Mouse (Mus musculus) MEL (cell line): ENCODE data around the gene Dolpp1. TPM values are rescaled to one million over a fixed set of nuclear protein-coding genes. Genes with fewer than 3 reads are reported as not detected.

Source experiments
- DNase-seq: peaks from one replicate; pipeline ENCODE4 v3.0.0; 2011; ENCODE audit warnings: low read depth, low spot score
- H3K27ac ChIP-seq: 2 replicates; pipeline ENCODE4 v1.5.1; 2012; ENCODE audit warnings: low read depth, mild to moderate bottlenecking, control low read depth, low read length, moderate library complexity; ENCODE audit not compliant: control insufficient read depth
- H3K27me3 ChIP-seq, 2 experiments: fragments of 150-350 bp in 1 of 2; sonication (generic) in 1 of 2; 2 replicates each; pipeline ENCODE4 v1.6.1; 2012; ENCODE audit warnings: low read length in 2 of 2, mild to moderate bottlenecking in 2 of 2, improper control_type of control experiment in 1 of 2, moderate library complexity in 1 of 2; ENCODE audit not compliant: insufficient read depth in 2 of 2, control insufficient read depth in 1 of 2
- H3K36me3 ChIP-seq, 2 experiments: 2 replicates each; pipeline ENCODE4 v1.6.1; 2012 to 2014; ENCODE audit warnings: low read length in 2 of 2, improper control_type of control experiment in 1 of 2, inconsistent platforms in 1 of 2, mild to moderate bottlenecking in 1 of 2; ENCODE audit not compliant: insufficient read depth in 2 of 2, control insufficient read depth in 1 of 2
- H3K4me1 ChIP-seq, 2 experiments: fragments of 150-350 bp in 1 of 2; sonication (generic) in 1 of 2; 2 replicates each; pipeline ENCODE4 v1.6.1; 2012; ENCODE audit warnings: low read length in 2 of 2, improper control_type of control experiment in 1 of 2, mild to moderate bottlenecking in 1 of 2; ENCODE audit not compliant: insufficient read depth in 2 of 2, control insufficient read depth in 1 of 2
- H3K4me3 ChIP-seq, 2 experiments: fragments of 150-350 bp in 1 of 2; sonication (generic) in 1 of 2; 2 replicates each; pipeline ENCODE4 v1.5.1; 2012; ENCODE audit warnings: low read depth in 2 of 2, low read length in 2 of 2, mild to moderate bottlenecking in 2 of 2, moderate library complexity in 2 of 2, control low read depth in 1 of 2, improper control_type of control experiment in 1 of 2; ENCODE audit not compliant: control insufficient read depth in 1 of 2, insufficient read depth in 1 of 2
- H3K79me2 ChIP-seq: 2 replicates; pipeline ENCODE4 v1.6.1; 2012; ENCODE audit warnings: mild to moderate bottlenecking, low read length, moderate library complexity; ENCODE audit not compliant: control insufficient read depth, poor library complexity, insufficient read depth
- H3K9ac ChIP-seq: 2 replicates; pipeline ENCODE4 v1.6.1; 2012; ENCODE audit warnings: low read depth, mild to moderate bottlenecking, control low read depth, low read length, moderate library complexity; ENCODE audit not compliant: control insufficient read depth, poor library complexity, severe bottlenecking
- H3K9me3 ChIP-seq: fragments of 150-350 bp; sonication (generic); replicated peaks from 2 replicates; pipeline ENCODE4 v1.6.1; 2012; ENCODE audit warnings: mild to moderate bottlenecking, low read length, improper control_type of control experiment, moderate library complexity; ENCODE audit not compliant: insufficient read depth
- CHD1 ChIP-seq: IDR thresholded peaks from 2 replicates; pipeline ENCODE4 v1.6.1; 2012; ENCODE audit warnings: low read depth, mild to moderate bottlenecking, inconsistent platforms, low read length, improper control_type of control experiment
- CTCF ChIP-seq, 3 experiments: IDR thresholded peaks in 2 of 3; conservative IDR thresholded peaks in 1 of 3; 2 replicates each; pipeline ENCODE4 v1.5.1; 2011 to 2012; ENCODE audit warnings: low read length in 3 of 3, low read depth in 2 of 3, mild to moderate bottlenecking in 2 of 3, improper control_type of control experiment in 1 of 3, inconsistent platforms in 1 of 3, mixed read lengths in 1 of 3, moderate library complexity in 1 of 3; ENCODE audit not compliant: control insufficient read depth in 1 of 3, insufficient read depth in 1 of 3, poor library complexity in 1 of 3, severe bottlenecking in 1 of 3
- E2F4 ChIP-seq: IDR thresholded peaks from 2 replicates; pipeline ENCODE4 v1.6.1; 2011; ENCODE audit warnings: low read depth, low read length, improper control_type of control experiment, borderline replicate concordance
- ELF1 ChIP-seq: IDR thresholded peaks from 2 replicates; pipeline ENCODE4 v1.6.1; 2014; ENCODE audit warnings: low read depth, mild to moderate bottlenecking, inconsistent platforms, low read length, improper control_type of control experiment, moderate library complexity
- ETS1 ChIP-seq: IDR thresholded peaks from 2 replicates; pipeline ENCODE4 v1.6.1; 2012; ENCODE audit warnings: low read depth, mild to moderate bottlenecking, inconsistent platforms, low read length, improper control_type of control experiment, moderate library complexity
- HCFC1 ChIP-seq: IDR thresholded peaks from 2 replicates; pipeline ENCODE4 v1.6.1; 2012; ENCODE audit warnings: low read depth, mild to moderate bottlenecking, inconsistent platforms, low read length, improper control_type of control experiment, moderate library complexity
- JUND ChIP-seq: IDR thresholded peaks from 2 replicates; pipeline ENCODE4 v1.6.1; 2011; ENCODE audit warnings: low read depth, mild to moderate bottlenecking, improper control_type of control experiment, low read length
- KAT2A ChIP-seq: conservative IDR thresholded peaks from 2 replicates; pipeline ENCODE4 v1.6.1; 2012; ENCODE audit warnings: low read depth, low read length, improper control_type of control experiment, inconsistent platforms
- MAFK ChIP-seq: IDR thresholded peaks from 2 replicates; pipeline ENCODE4 v1.6.1; 2011; ENCODE audit warnings: low read depth, mild to moderate bottlenecking, low read length, improper control_type of control experiment, borderline replicate concordance
- MXI1 ChIP-seq: IDR thresholded peaks from 2 replicates; pipeline ENCODE4 v1.6.1; 2011; ENCODE audit warnings: mild to moderate bottlenecking, low read depth, low read length, improper control_type of control experiment
- MYB ChIP-seq: IDR thresholded peaks from 2 replicates; pipeline ENCODE4 v1.6.1; 2011; ENCODE audit warnings: mild to moderate bottlenecking, low read depth, low read length, improper control_type of control experiment
- MYC ChIP-seq: IDR thresholded peaks from 2 replicates; pipeline ENCODE4 v1.6.1; 2011; ENCODE audit warnings: low read depth, mild to moderate bottlenecking, low read length, improper control_type of control experiment, moderate library complexity
- NELFE ChIP-seq: IDR thresholded peaks from 2 replicates; pipeline ENCODE4 v1.6.1; 2011; ENCODE audit warnings: low read depth, low read length, improper control_type of control experiment
- POLR2AphosphoS5 ChIP-seq: IDR thresholded peaks from 2 replicates; pipeline ENCODE4 v1.6.1; 2012; ENCODE audit warnings: low read depth, borderline replicate concordance, mild to moderate bottlenecking, inconsistent platforms, low read length, moderate library complexity, mixed read lengths
- RCOR1 ChIP-seq: IDR thresholded peaks from 2 replicates; pipeline ENCODE4 v1.6.1; 2012; ENCODE audit warnings: low read depth, mild to moderate bottlenecking, inconsistent platforms, low read length, improper control_type of control experiment
- SIN3A ChIP-seq: IDR thresholded peaks from 2 replicates; pipeline ENCODE4 v1.6.1; 2012; ENCODE audit warnings: low read length, improper control_type of control experiment, inconsistent platforms
- TCF12 ChIP-seq: IDR thresholded peaks from 2 replicates; pipeline ENCODE4 v1.6.1; 2014; ENCODE audit warnings: low read depth, mild to moderate bottlenecking, inconsistent platforms, low read length, improper control_type of control experiment, moderate library complexity
- ZKSCAN1 ChIP-seq: IDR thresholded peaks from 2 replicates; pipeline ENCODE4 v1.6.1; 2012; ENCODE audit warnings: low read depth, mild to moderate bottlenecking, inconsistent platforms, low read length, improper control_type of control experiment, moderate library complexity
- ZMIZ1 ChIP-seq: IDR thresholded peaks from 2 replicates; pipeline ENCODE4 v1.6.1; 2012; ENCODE audit warnings: low read depth, mild to moderate bottlenecking, inconsistent platforms, low read length, improper control_type of control experiment, moderate library complexity
- ZNF384 ChIP-seq: IDR thresholded peaks from 2 replicates; pipeline ENCODE4 v1.6.1; 2012; ENCODE audit warnings: low read depth, mild to moderate bottlenecking, inconsistent platforms, low read length, improper control_type of control experiment
- polyA plus RNA-seq, 2 experiments: library from polyadenylated mRNA; stranded (reverse) in 1 of 2; unstranded in 1 of 2; fragments of >175 nt in 1 of 2; fragments of >200 nt in 1 of 2; gene quantifications; 2 replicates each; pipeline versions ENCODE4 v1.2.1 to v1.2.4; 2012; ENCODE audit warnings: low replicate concordance in 2 of 2, low read depth in 1 of 2; ENCODE audit not compliant: insufficient read length in 2 of 2, insufficient read depth in 1 of 2, missing spikeins in 1 of 2
- total RNA-seq: library from RNA; depleted of rRNA; stranded (reverse); fragments of 300-350 nt; gene quantifications from 2 replicates; pipeline ENCODE4 v1.2.3, GENCODE M21; 2012

Gene Dolpp1
- total and polyA plus RNA-seq, 3 experiments: 28.0 to 37.5 TPM; not detected in 1

GRCm38 (mm10) chr2:30380564-30381376, 11.3 kb upstream of the Dolpp1 start:
- Histone ChIP-seq H3K27ac (no peak overlapping the region), H3K36me3 (no peaks in the 10 kb centered on the region; a peak in 1 of 4 replicates), H3K4me3 (no peak overlapping the region)
- DNase-seq: no peak
- TF ChIP-seq HCFC1 (no peak), NELFE (no peak), CHD1 (no peak), ZKSCAN1 (no peak), MXI1 (no peak), ZMIZ1 (no peak), KAT2A (no peak), RCOR1 (no peak)
- TF ChIP-seq, all 39 proteins: peak for 0
- Histone ChIP-seq H3K9me3 (no peaks in the 10 kb centered on the region), H3K27me3 (no peaks in the 10 kb centered on the region), H3K9ac (no peak overlapping the region), H3K79me2 (no peaks in the 10 kb centered on the region), H3K4me1 (no peaks in the 10 kb centered on the region)

GRCm38 (mm10) chr2:30381377-30381725, 10.7 kb upstream of the Dolpp1 start:
- DNase-seq: no peak
- H3K27me3 ChIP-seq: no peaks in the 10 kb centered on the region
- H3K9ac ChIP-seq: no peak overlapping the region
- H3K9me3 ChIP-seq: no peaks in the 10 kb centered on the region
- TF ChIP-seq POLR2AphosphoS5: no peak
- TF ChIP-seq TCF12: no peak
- no peak for TF ChIP-seq MYC
- TF ChIP-seq NELFE: no peak
- TF ChIP-seq CTCF (IDR thresholded peaks at IDR 0.05 in 2 of 3, conservative IDR thresholded peaks at IDR 0.05 in 1 of 3; ENCODE audit: control insufficient read depth in 1 of 3, insufficient read depth in 1 of 3, low read depth in 2 of 3, low read length in 3 of 3, poor library complexity in 1 of 3, severe bottlenecking in 1 of 3): no peak
- TF ChIP-seq ETS1: no peak
- TF ChIP-seq SIN3A: no peak
- TF ChIP-seq MAFK: no peak
- TF ChIP-seq JUND: no peak
- TF ChIP-seq ZKSCAN1: no peak
- TF ChIP-seq MYB: no peak
- TF ChIP-seq E2F4: no peak
- TF ChIP-seq ZNF384: no peak
- TF ChIP-seq ELF1: no peak
- no peak overlapping the region for H3K27ac ChIP-seq
- no peaks in the 10 kb centered on the region for H3K4me1 ChIP-seq
- no peak overlapping the region for H3K4me3 ChIP-seq
- no peaks in the 10 kb centered on the region; a peak in 1 of 4 replicates for H3K36me3 ChIP-seq
- no peaks in the 10 kb centered on the region for H3K79me2 ChIP-seq
